Mouse (Mus musculus) embryonic facial prominence, embryonic 12.5 days (tissue): ENCODE results near the gene Fscn3. TPM values are rescaled to one million over a fixed set of nuclear protein-coding genes. Genes with fewer than 3 reads are reported as not detected.
A peak's percentile ranks its signal among the peaks of the same experiment; 100 is the strongest.

ENCODE experiments used
- ATAC-seq: fragments of 200-750 bp; cut with Nextera tagmentation; 2 replicates; pipeline ENCODE4 v1.8.0; 2017; ENCODE audit not compliant: insufficient number of reproducible peaks, insufficient read depth, low FRiP score, low TSS enrichment
- H3K27ac ChIP-seq: fragments of 300-500 bp; sonication (generic); 2 replicates; pipeline ENCODE4 v1.5.1; 2016; ENCODE audit warnings: mild to moderate bottlenecking
- H3K27me3 ChIP-seq: fragments of 300-500 bp; sonication (generic); 2 replicates; pipeline ENCODE4 v1.6.1; 2016; ENCODE audit warnings: mild to moderate bottlenecking, moderate library complexity
- H3K36me3 ChIP-seq: fragments of 300-500 bp; sonication (generic); 2 replicates; pipeline ENCODE4 v1.6.1; 2016; ENCODE audit warnings: mild to moderate bottlenecking
- H3K4me1 ChIP-seq: fragments of 300-500 bp; sonication (generic); 2 replicates; pipeline ENCODE4 v1.6.1; 2016
- H3K4me2 ChIP-seq: fragments of 300-500 bp; sonication (generic); replicated peaks from 2 replicates; pipeline ENCODE4 v1.6.1; 2016; ENCODE audit warnings: mild to moderate bottlenecking, moderate library complexity
- H3K4me3 ChIP-seq: fragments of 300-500 bp; sonication (generic); 2 replicates; pipeline ENCODE4 v1.5.1; 2016; ENCODE audit warnings: mild to moderate bottlenecking
- H3K9ac ChIP-seq: fragments of 300-500 bp; sonication (generic); 2 replicates; pipeline ENCODE4 v1.6.1; 2016; ENCODE audit warnings: mild to moderate bottlenecking, moderate library complexity
- H3K9me3 ChIP-seq: fragments of 300-500 bp; sonication (generic); 2 replicates; pipeline ENCODE4 v1.6.1; 2016; ENCODE audit warnings: mild to moderate bottlenecking, moderate library complexity
- WGBS: fragments of 180-500 bp; shearing (Covaris S2); methylation state at CpG from one replicate; pipeline ENCODE4 v1.1.7; 2016; 5-methylcytosine and 5-hydroxymethylcytosine counted together
- polyA plus RNA-seq: library from polyadenylated mRNA; unstranded; fragments of >200 nt; fragmentation: Nextera tagmentation; extraction: Ambion mirVana; gene quantifications from 2 replicates; pipeline ENCODE4 v1.2.1, GENCODE M21; 2016

Fscn3 gene
- polyA plus RNA-seq, 1 experiment from 2014 or later: not detected

GRCm38 (mm10) chr6:28471284-28472035 lies 43.9 kb downstream of the Fscn3 start:
- Histone ChIP-seq H3K9me3 (no peaks in the 10 kb centered on the region), H3K4me2 (no peak overlapping the region), H3K27ac (no peak overlapping the region), H3K36me3 (no peaks in the 10 kb centered on the region), H3K9ac (no peak overlapping the region), H3K4me3 (no peak overlapping the region), H3K4me1 (no peaks in the 10 kb centered on the region), H3K27me3 (no peaks in the 10 kb centered on the region)
- WGBS: 83% methylated on average over 9 of the region's 9 CpGs
- no peak for ATAC-seq

GRCm38 (mm10) chr6:28474211-28474610 lies 46.6 kb downstream of the Fscn3 start:
- no peak overlapping the region for H3K27ac ChIP-seq
- H3K9me3 ChIP-seq: no peaks in the 10 kb centered on the region
- no peak overlapping the region for H3K4me3 ChIP-seq
- no peak for ATAC-seq
- no peak overlapping the region for H3K4me2 ChIP-seq
- no peaks in the 10 kb centered on the region for H3K27me3 ChIP-seq
- no peaks in the 10 kb centered on the region for H3K36me3 ChIP-seq
- no peak overlapping the region for H3K9ac ChIP-seq
- H3K4me1 ChIP-seq: no peaks in the 10 kb centered on the region
- 83% methylated on average over 4 of the region's 4 CpGs for WGBS

GRCm38 (mm10) chr6:28474839-28475238 lies 47.2 kb downstream of the Fscn3 start, which contains the start of gene Snd1:
TSS of gene Snd1 (plus strand) at chr6:28475139.
- ATAC-seq: no peak
- Histone ChIP-seq H3K36me3 (no peaks in the 10 kb centered on the region), H3K4me1 (no peaks in the 10 kb centered on the region), H3K27ac (no peak within 1 kb of the TSS), H3K9me3 (no peaks in the 10 kb centered on the region), H3K27me3 (no peaks in the 10 kb centered on the region), H3K4me2 (no peak within 1 kb of the TSS), H3K4me3 (no peak within 1 kb of the TSS), H3K9ac (no peak within 1 kb of the TSS)
- WGBS: 80% methylated on average over 5 of the region's 5 CpGs

- peak; percentile 98 for ATAC-seq
- WGBS: under 1% methylated on average over 68 of the region's 68 CpGs
- no peaks in the 10 kb centered on the region for H3K27me3 ChIP-seq
- H3K36me3 ChIP-seq: no peaks in the 10 kb centered on the region
- peaks cover 25% of the 10 kb centered on the region for H3K4me1 ChIP-seq
- peak overlapping the region; percentile 60 for H3K4me2 ChIP-seq
- peak overlapping the region; percentile 77 for H3K27ac ChIP-seq
- H3K9me3 ChIP-seq: no peaks in the 10 kb centered on the region
- H3K9ac ChIP-seq: peak overlapping the region; percentile 74
- H3K4me3 ChIP-seq: peak overlapping the region; percentile 84
Observed at GRCm38 (mm10) chr6:28479865-28480751, 52.5 kb downstream of the Fscn3 start.

GRCm38 (mm10) chr6:28480752-28481492 lies 53.3 kb downstream of the Fscn3 start:
- peak overlapping the region; percentile 84 for H3K4me3 ChIP-seq
- peak overlapping the region; percentile 77 for H3K27ac ChIP-seq
- WGBS: 5% methylated on average over 21 of the region's 21 CpGs
- no peaks in the 10 kb centered on the region for H3K27me3 ChIP-seq
- H3K4me2 ChIP-seq: peak overlapping the region; percentile 60
- no peaks in the 10 kb centered on the region for H3K9me3 ChIP-seq
- H3K4me1 ChIP-seq: peaks cover 25% of the 10 kb centered on the region
- peak overlapping the region; percentile 74 for H3K9ac ChIP-seq
- H3K36me3 ChIP-seq: no peaks in the 10 kb centered on the region
- ATAC-seq: no peak

GRCm38 (mm10) chr6:28482711-28483315 lies 55.2 kb downstream of the Fscn3 start:
- 73% methylated on average over 4 of the region's 4 CpGs for WGBS
- Histone ChIP-seq H3K27ac (no peak overlapping the region), H3K9ac (no peak overlapping the region), H3K36me3 (no peaks in the 10 kb centered on the region), H3K27me3 (no peaks in the 10 kb centered on the region), H3K4me2 (peak overlapping the region; percentile 15), H3K4me1 (peaks cover 25% of the 10 kb centered on the region), H3K4me3 (no peak overlapping the region), H3K9me3 (no peaks in the 10 kb centered on the region)
- no peak for ATAC-seq

- Histone ChIP-seq H3K4me2 (no peak overlapping the region), H3K27ac (no peak overlapping the region), H3K9ac (no peak overlapping the region), H3K4me3 (no peak overlapping the region), H3K9me3 (no peaks in the 10 kb centered on the region), H3K4me1 (peaks cover 24% of the 10 kb centered on the region), H3K36me3 (peaks cover 7% of the 10 kb centered on the region; the same call in 1 of the 2 replicates), H3K27me3 (no peaks in the 10 kb centered on the region)
- no peak for ATAC-seq
- WGBS: 97% methylated on average over 2 of the region's 2 CpGs
Observed at GRCm38 (mm10) chr6:28486008-28486407, 58.4 kb downstream of the Fscn3 start.

GRCm38 (mm10) chr6:28486471-28486870 lies 58.9 kb downstream of the Fscn3 start:
- Histone ChIP-seq H3K27me3 (no peaks in the 10 kb centered on the region), H3K9me3 (no peaks in the 10 kb centered on the region), H3K9ac (no peak overlapping the region), H3K4me1 (peaks cover 20% of the 10 kb centered on the region), H3K36me3 (peaks cover 7% of the 10 kb centered on the region; the same call in 1 of the 2 replicates), H3K4me3 (no peak overlapping the region), H3K4me2 (no peak overlapping the region), H3K27ac (no peak overlapping the region)
- no peak for ATAC-seq
- 74% methylated on average over 2 of the region's 2 CpGs for WGBS

- Histone ChIP-seq H3K4me1 (peaks cover 15% of the 10 kb centered on the region), H3K4me2 (no peak overlapping the region), H3K9me3 (no peaks in the 10 kb centered on the region), H3K36me3 (peaks cover 8% of the 10 kb centered on the region; the same call in 1 of the 2 replicates), H3K27me3 (no peaks in the 10 kb centered on the region), H3K27ac (no peak overlapping the region), H3K4me3 (no peak overlapping the region), H3K9ac (no peak overlapping the region)
- 96% methylated on average over 7 of the region's 7 CpGs for WGBS
- ATAC-seq: no peak
Observed at GRCm38 (mm10) chr6:28486905-28487304, 59.3 kb downstream of the Fscn3 start.
